In genomic region chr16:59427960-59428359, GRCm38 (mm10) we compare ENCODE assay signal across 26 mouse cellular contexts. TPM values are rescaled to one million over a fixed set of nuclear protein-coding genes. Genes with fewer than 3 reads are reported as not detected.
"Had no signal": no experiment of that assay in that cellular context is flagged by ENCODE, and none has a peak within 500 bp of the region (broad histone marks: within the 10 kb centered on the region; RNA-seq: fewer than 3 reads in every experiment).

No protein-coding gene starts in this region.

- H3K27me3 ChIP-seq: limb, embryonic 13.5 days; liver, embryonic 12.5 days; liver, embryonic 15.5 days; stomach, embryonic 15.5 days had no signal

- DNase-seq: kidney, adult 2 months; kidney, postnatal 25 days; layer of hippocampus, adult 9-11 months; liver; lung, adult 18-20 months; lung, postnatal 14 days; lung, postnatal 4 days; retina, postnatal 1 day; right cerebral cortex, postnatal 25 days; spleen, adult 18-20 months; thymus, postnatal 25 days had no signal

- H3K4me3 ChIP-seq: layer of hippocampus, adult 2 months; limb, embryonic 10.5 days; limb, embryonic 13.5 days; liver, embryonic 12.5 days; liver, embryonic 15.5 days; stomach, embryonic 15.5 days had no signal

- H3K9ac ChIP-seq: limb, embryonic 13.5 days; liver, embryonic 12.5 days; liver, embryonic 15.5 days; stomach, embryonic 15.5 days had no signal

- H3K4me1 ChIP-seq: liver, embryonic 12.5 days; liver, embryonic 15.5 days; stomach, embryonic 15.5 days had no signal

- H3K4me2 ChIP-seq: limb, embryonic 13.5 days; liver, embryonic 12.5 days; liver, embryonic 15.5 days; stomach, embryonic 15.5 days had no signal

- H3K9me3 ChIP-seq: limb, embryonic 10.5 days; limb, embryonic 13.5 days; liver, embryonic 12.5 days; liver, embryonic 15.5 days; stomach, embryonic 15.5 days had no signal

- H3K36me3 ChIP-seq: limb, embryonic 10.5 days; limb, embryonic 13.5 days; liver, embryonic 12.5 days; liver, embryonic 15.5 days; stomach, embryonic 15.5 days had no signal

- ATAC-seq: intestine, postnatal 0 days; liver, embryonic 12.5 days had no signal

- H3K27ac ChIP-seq: kidney, postnatal 0 days; layer of hippocampus, adult 2 months; limb, embryonic 10.5 days; limb, embryonic 13.5 days; liver, embryonic 12.5 days; liver, embryonic 15.5 days; stomach, embryonic 15.5 days had no signal

RNA-seq across cellular contexts. Expression of gene Gabrr3, which starts 20.8 kb away (rescaled TPM):
- total RNA-seq: layer of hippocampus, adult 2 months; megakaryocyte progenitor cell, adult 5-6 weeks; neutrophil, adult 5-6 weeks had no signal
- polyA plus RNA-seq: intestine, postnatal 0 days; kidney, adult 2 months; kidney, embryonic 14.5 days; kidney, postnatal 0 days; large intestine, adult 2 months; liver, embryonic 12.5 days; liver, embryonic 15.5 days; lung, embryonic 16.5 days; neural tube, embryonic 11.5 days; stomach, embryonic 15.5 days; thymus, postnatal 0 days had no signal
